Mouse (Mus musculus) activated CD4-positive, CD25-positive, alpha-beta regulatory T cell (primary cell): Measurements from ENCODE around the gene Tldc2. TPM values are rescaled to one million over a fixed set of nuclear protein-coding genes. Genes with fewer than 3 reads are reported as not detected.

ENCODE experiments used
- polyA plus RNA-seq, 2 experiments: library from polyadenylated mRNA; unstranded; fragments of 100-300 nt; shearing (Covaris generic); gene quantifications; one replicate each; pipeline ENCODE4 v1.2.1; 2017

Gene Tldc2
- not detected for polyA plus RNA-seq

DNA sequence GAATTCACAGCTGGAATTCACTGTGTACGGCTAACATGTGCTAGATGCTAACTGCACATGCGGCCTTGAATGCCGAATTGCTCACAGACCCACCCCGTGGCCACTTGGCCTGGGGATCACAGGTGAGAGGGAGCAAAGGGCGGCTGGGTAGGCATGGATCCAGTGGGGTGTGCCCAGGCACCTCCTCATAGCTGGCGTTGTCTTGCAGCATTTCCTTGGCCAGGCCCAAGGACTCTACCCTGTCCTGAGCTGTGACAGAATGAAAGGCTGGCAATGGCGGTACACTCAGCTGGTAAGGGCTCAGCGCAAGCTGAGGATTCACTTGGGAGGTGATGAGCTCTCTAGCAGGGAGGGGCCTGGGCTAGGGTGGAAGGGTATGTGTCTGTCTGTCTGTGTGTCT, at the start of gene Tldc2:
Gene Tldc2, plus strand, starts transcription at position 260 of the 400 bp plus-strand sequence.

DNA sequence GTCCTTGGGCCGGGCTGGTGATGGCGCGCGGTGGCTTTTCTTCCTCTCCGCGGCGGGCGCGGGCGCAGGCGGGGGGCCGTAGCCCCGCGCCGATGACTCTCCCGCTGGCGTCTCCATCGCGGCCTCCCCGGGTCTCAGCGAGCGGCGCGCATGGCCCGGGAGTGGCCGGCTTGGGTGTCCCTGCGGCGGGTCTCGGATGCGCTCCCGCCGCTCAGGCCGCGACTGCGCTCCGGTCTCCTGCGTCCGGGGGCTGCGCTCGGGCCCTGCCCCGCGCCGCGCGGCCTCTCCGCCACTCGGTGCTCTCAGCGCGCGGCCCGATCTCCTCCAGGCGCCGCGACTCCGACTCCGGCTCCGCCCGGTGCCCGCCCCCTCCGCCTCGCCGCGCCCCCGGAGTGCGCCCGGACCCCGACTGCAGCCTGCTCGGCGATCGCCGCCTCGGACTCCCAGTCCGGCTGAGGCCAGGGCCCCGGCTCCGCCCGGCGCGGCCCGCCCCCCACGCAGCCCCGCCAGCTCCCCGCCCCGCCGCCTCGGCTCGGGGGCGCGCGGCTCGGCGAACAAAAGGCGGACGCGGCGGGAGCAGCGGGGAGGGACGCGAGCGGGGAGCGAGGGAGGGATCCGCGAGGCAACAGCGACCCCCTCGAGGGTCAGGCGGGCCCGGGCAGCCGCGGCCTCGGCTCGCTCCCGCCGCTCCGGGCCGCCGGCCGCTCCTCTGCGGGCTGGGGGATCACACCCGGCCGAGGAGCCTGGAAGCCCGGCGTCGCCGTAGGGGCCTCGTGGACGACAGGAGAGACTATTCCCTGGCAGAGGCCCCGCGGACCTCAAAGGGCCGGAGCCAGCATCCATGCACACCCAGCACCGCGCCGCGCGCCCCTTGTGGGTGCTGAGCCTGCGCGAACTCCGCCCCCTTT, 7.8 kb upstream of the Tldc2 start, which contains the start of gene Soga1:
Gene Soga1, minus strand, starts transcription at position 462 of the 908 bp plus-strand sequence.

DNA sequence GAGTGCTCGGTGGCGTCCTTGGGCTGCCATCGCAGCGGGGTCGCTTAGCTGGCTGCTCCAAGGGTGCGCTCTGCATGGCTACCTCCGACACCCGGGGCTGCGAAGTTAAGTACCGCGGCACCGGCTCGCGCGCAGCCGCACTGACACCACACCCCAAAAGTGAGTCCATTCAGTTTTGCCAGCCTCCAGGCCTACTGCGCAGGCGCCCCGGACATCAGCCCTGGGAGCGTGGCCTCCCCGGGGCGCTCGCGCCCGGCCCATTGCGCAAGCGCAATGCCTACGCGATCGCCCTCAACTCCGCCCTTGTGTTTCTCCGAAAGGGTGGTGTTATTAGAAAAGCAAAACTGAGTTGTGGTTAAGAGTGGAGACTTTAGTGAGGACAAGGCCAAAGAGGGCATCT, 48.2 kb downstream of the Tldc2 start, which contains the start of gene Samhd1:
Gene Samhd1, minus strand, starts transcription at position 252 of the 400 bp plus-strand sequence.

Other genes starting within 250 kb of the Tldc2 start
- 10 to 100 TPM; 16.9 to 17.1 TPM for gene Tgif2, start 247.0 kb upstream of the Tldc2 start, polyA plus RNA-seq
- gene 4930518I15Rik, start 229.1 kb upstream of the Tldc2 start, polyA plus RNA-seq, result 1 to 10 TPM; 3.6 to 5.4 TPM
- 100 to 1,000 TPM; 146 to 172 TPM for gene Rab5if, start 223.9 kb upstream of the Tldc2 start, polyA plus RNA-seq
- gene Sla2, start 199.9 kb upstream of the Tldc2 start, polyA plus RNA-seq, result 100 to 1,000 TPM in 1 of 2 experiments, 10 to 100 TPM in 1; 50.6 to 102 TPM
- 100 to 1,000 TPM; 119 to 213 TPM for gene Ndrg3, start 95.0 kb upstream of the Tldc2 start, polyA plus RNA-seq
- 10 to 100 TPM; 12.3 to 17.1 TPM for gene Dsn1, start 79.9 kb upstream of the Tldc2 start, polyA plus RNA-seq
- gene Soga1, start 7.8 kb upstream of the Tldc2 start, polyA plus RNA-seq, result under 1 TPM; 0.30 to 0.33 TPM
- gene Samhd1, start 48.2 kb downstream of the Tldc2 start, polyA plus RNA-seq, result 1,000 to 10,000 TPM in 1 of 2 experiments, 100 to 1,000 TPM in 1; 694 to 1,141 TPM
- 10 to 100 TPM; 37.5 to 40.8 TPM for gene Rbl1, start 117.5 kb downstream of the Tldc2 start, polyA plus RNA-seq
- 100 to 1,000 TPM; 183 to 211 TPM for gene Rpn2, start 192.0 kb downstream of the Tldc2 start, polyA plus RNA-seq
- under 1 TPM; 0.38 to 0.95 TPM for gene Mroh8, start 192.5 kb downstream of the Tldc2 start, polyA plus RNA-seq